Mouse (Mus musculus) heart, adult 2 months (tissue): Measurements from ENCODE around the gene 5730522E02Rik. TPM values are rescaled to one million over a fixed set of nuclear protein-coding genes. Genes with fewer than 3 reads are reported as not detected.

Source experiments
- DNase-seq, 2 experiments: peaks; one replicate each; pipeline ENCODE4 v3.0.0; 2021
- H3K27ac ChIP-seq: fragments of 200-600 bp; 2 replicates; pipeline ENCODE4 v1.8.1; 2022
- H3K27me3 ChIP-seq: fragments of 200-500 bp; 2 replicates; pipeline ENCODE4 v1.6.1; 2012; ENCODE audit warnings: mild to moderate bottlenecking, low read length, inconsistent platforms, mixed read lengths; ENCODE audit not compliant: control insufficient read depth, insufficient read depth
- H3K36me3 ChIP-seq: fragments of 200-500 bp; 2 replicates; pipeline ENCODE4 v1.6.1; 2012; ENCODE audit warnings: low read length, inconsistent platforms; ENCODE audit not compliant: control insufficient read depth, insufficient read depth
- H3K4me1 ChIP-seq: fragments of 200-500 bp; 2 replicates; pipeline ENCODE4 v1.6.1; 2011; ENCODE audit warnings: low read length; ENCODE audit not compliant: control insufficient read depth, insufficient read depth
- H3K4me3 ChIP-seq: fragments of 200-600 bp; 2 replicates; pipeline ENCODE4 v1.8.1; 2022
- H3K79me2 ChIP-seq: fragments of 200-500 bp; replicated peaks from 2 replicates; pipeline ENCODE4 v1.6.1; 2012; ENCODE audit warnings: mild to moderate bottlenecking, inconsistent platforms, low read length, moderate library complexity, mixed read lengths; ENCODE audit not compliant: control insufficient read depth, insufficient read depth
- H3K9ac ChIP-seq: fragments of 200-500 bp; 2 replicates; pipeline ENCODE4 v1.6.1; 2012; ENCODE audit warnings: low read depth, mild to moderate bottlenecking, control low read depth, inconsistent platforms, low read length, mixed read lengths
- CTCF ChIP-seq: fragments of 200-600 bp; IDR thresholded peaks from 2 replicates; pipeline ENCODE4 v1.8.1; 2022; ENCODE audit warnings: antibody characterized with exemption, mild to moderate bottlenecking, moderate library complexity
- EP300 ChIP-seq: fragments of 200-500 bp; IDR thresholded peaks from 2 replicates; pipeline ENCODE4 v1.6.1; 2011; ENCODE audit warnings: low read depth, low read length, control low read depth; ENCODE audit not compliant: insufficient read depth
- POLR2A ChIP-seq: fragments of 200-500 bp; IDR thresholded peaks from 2 replicates; pipeline ENCODE4 v1.6.1; 2011; ENCODE audit warnings: mild to moderate bottlenecking, low read depth, low read length, control low read depth; ENCODE audit not compliant: insufficient read depth
- WGBS: fragments of 180-500 bp; shearing (Covaris S2); methylation state at CpG from one replicate; pipeline ENCODE4 v1.1.7; 2018; 5-methylcytosine and 5-hydroxymethylcytosine counted together
- intact Hi-C: fragments of 180-260 bp; cut with DNase I; formaldehyde crosslinking; loops from one replicate; pipeline ENCODE4 v1.15.1; 2025
- polyA plus RNA-seq: library from polyadenylated mRNA; depleted of rRNA; stranded (reverse); fragments of >200 nt; gene quantifications from 2 replicates; pipeline ENCODE4 v1.2.3, GENCODE M21; 2012
- total RNA-seq, 2 experiments: library from RNA; stranded (reverse); gene quantifications; 2 replicates each; pipeline ENCODE4 v1.2.3; 2021

The 5730522E02Rik gene
- total and polyA plus RNA-seq, 3 experiments, result not detected

DNA sequence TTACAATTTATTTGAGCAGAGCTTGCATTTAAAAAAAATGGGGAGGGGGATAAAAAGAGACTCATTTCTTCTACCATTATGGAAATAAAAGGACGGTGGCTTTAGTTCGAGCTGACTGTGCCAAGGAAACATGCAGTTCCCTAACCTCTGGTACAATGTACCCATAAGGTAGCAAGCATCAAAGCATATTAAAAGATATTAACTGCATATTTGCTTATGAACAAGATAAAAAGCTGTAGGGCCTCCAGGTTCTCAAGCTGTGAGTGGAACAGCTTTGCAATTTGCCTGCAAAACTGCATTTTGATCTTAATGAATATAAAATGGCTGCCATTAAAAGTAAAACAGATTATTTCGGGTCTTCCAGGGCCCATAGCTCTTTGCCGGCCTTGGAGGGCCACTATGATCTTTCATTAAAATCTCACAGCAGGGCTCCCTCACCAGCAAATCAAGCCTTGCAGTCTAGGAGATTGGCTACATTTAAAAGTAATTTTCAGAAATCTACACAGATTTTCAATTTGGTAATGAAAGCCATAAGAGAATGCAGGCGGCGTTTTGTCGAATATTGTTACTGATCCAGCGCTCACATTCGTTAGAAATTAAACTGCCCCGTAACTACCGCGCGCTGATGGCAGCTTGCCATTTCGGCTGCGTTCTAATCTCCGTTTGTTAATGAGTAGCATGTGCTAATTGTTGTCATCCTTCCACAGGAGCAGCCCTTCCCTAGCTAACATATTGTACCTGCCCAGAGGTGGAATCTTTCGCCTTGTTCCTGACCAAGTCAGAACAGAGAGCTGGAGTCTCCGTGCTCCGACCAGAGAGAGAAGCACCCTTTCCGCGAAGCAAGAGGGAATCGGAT is 565.6 kb downstream of the 5730522E02Rik start:
- Histone ChIP-seq H3K79me2 (no peaks in the 10 kb centered on the region), H3K36me3 (no peaks in the 10 kb centered on the region), H3K9ac (no peak overlapping the region), H3K4me1 (no peaks in the 10 kb centered on the region), H3K27me3 (no peaks in the 10 kb centered on the region), H3K4me3 (no peak overlapping the region), H3K27ac (no peak overlapping the region)
- intact Hi-C loops, result no loop called here
- no peak for DNase-seq
- 54% methylated on average over 22 of the region's 22 CpGs for WGBS
- no peak for TF ChIP-seq CTCF

DNA sequence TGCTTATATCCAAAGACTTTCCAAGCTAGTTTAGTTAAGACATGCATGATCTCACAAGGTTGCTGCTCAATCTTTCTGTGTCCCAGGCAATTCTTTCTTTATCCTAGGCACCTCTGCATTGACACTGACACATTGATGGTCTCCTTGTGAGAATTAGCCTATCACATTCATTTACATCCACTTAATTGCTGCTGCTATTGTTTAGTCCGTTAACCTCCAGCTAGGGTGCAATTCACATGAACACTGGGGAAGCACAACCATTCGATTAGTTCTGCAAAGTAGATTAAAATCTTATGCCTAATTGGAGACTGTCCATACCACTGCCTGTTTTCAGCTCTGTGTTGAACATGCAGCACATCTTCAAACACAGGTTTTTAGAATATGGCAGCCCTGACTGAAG is 603.7 kb downstream of the 5730522E02Rik start:
- Histone ChIP-seq H3K4me1 (no peaks in the 10 kb centered on the region), H3K27me3 (no peaks in the 10 kb centered on the region), H3K36me3 (no peaks in the 10 kb centered on the region), H3K4me3 (no peak overlapping the region), H3K9ac (no peak overlapping the region), H3K79me2 (no peaks in the 10 kb centered on the region), H3K27ac (no peak overlapping the region)
- WGBS, result 69% methylated on average over 2 of the region's 2 CpGs
- TF ChIP-seq CTCF (no peak), EP300 (no peak), POLR2A (no peak)
- DNase-seq, result no peak
- intact Hi-C loops, result no loop called here

- Histone ChIP-seq H3K27me3 (no peaks in the 10 kb centered on the region), H3K27ac (no peak overlapping the region), H3K79me2 (no peaks in the 10 kb centered on the region), H3K4me3 (no peak overlapping the region), H3K36me3 (no peaks in the 10 kb centered on the region), H3K9ac (no peak overlapping the region), H3K4me1 (no peaks in the 10 kb centered on the region)
- DNase-seq, result no peak
- no peak for TF ChIP-seq CTCF
- TF ChIP-seq POLR2A, result no peak
- no peak for TF ChIP-seq EP300
- intact Hi-C loops, result no loop called here
- 87% methylated on average over 5 of the region's 5 CpGs for WGBS
Observed at GRCm38 (mm10) chr11:25600030-25600429, 610.5 kb downstream of the 5730522E02Rik start.

DNA sequence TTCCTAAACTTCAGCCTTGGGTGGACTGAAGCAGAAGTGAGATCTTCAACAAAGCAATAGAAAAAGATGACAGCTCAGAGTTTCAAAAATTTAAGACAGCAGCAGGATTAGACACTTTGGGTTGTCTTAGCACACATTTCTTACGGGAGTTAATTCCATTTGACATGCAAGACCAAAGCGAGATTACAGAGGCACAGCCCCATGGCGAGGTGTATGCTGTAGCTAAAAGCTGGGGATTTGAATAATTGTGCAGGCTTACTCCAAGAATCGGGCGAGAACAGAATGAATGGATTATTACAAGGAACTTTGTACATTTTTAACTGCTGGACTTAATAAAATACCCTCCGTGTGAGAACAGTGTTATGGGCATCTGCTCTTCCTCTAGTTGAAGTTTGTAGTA is 615.3 kb downstream of the 5730522E02Rik start:
- TF ChIP-seq POLR2A, result no peak
- no peak for TF ChIP-seq CTCF
- TF ChIP-seq EP300, result no peak
- intact Hi-C loops, result no loop called here
- Histone ChIP-seq H3K79me2 (no peaks in the 10 kb centered on the region), H3K9ac (no peak overlapping the region), H3K27ac (no peak overlapping the region), H3K4me3 (no peak overlapping the region), H3K36me3 (no peaks in the 10 kb centered on the region), H3K4me1 (no peaks in the 10 kb centered on the region), H3K27me3 (no peaks in the 10 kb centered on the region)
- DNase-seq, result no peak
- WGBS, result 68% methylated on average over 6 of the region's 6 CpGs

DNA sequence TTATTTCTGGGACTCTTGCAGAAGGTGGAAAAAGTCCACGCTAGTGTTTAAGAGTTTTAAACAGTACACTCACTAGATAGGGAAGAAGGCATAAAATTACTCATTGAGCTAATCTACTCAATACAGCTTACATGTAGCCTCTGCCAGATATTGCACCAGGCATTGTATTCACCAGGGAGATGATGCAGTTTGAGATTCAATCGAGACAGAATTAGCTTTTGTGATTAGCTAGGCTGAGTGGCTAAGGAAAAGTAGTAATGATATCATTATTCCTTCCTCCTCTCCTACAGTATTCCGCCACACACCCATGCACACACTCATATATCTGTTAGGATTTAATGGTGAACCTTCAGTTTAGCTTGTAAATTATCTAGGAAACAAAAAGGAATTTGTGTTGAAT is 615.8 kb downstream of the 5730522E02Rik start:
- 56% methylated on average over 3 of the region's 3 CpGs for WGBS
- no peak for DNase-seq
- TF ChIP-seq CTCF (no peak), POLR2A (no peak), EP300 (no peak)
- no peak overlapping the region for H3K9ac ChIP-seq
- no peaks in the 10 kb centered on the region for H3K27me3 ChIP-seq
- H3K27ac ChIP-seq, result no peak overlapping the region
- no peak overlapping the region for H3K4me3 ChIP-seq
- no peaks in the 10 kb centered on the region for H3K36me3 ChIP-seq
- intact Hi-C loops, result no loop called here
- H3K79me2 ChIP-seq, result no peaks in the 10 kb centered on the region
- no peaks in the 10 kb centered on the region for H3K4me1 ChIP-seq

DNA sequence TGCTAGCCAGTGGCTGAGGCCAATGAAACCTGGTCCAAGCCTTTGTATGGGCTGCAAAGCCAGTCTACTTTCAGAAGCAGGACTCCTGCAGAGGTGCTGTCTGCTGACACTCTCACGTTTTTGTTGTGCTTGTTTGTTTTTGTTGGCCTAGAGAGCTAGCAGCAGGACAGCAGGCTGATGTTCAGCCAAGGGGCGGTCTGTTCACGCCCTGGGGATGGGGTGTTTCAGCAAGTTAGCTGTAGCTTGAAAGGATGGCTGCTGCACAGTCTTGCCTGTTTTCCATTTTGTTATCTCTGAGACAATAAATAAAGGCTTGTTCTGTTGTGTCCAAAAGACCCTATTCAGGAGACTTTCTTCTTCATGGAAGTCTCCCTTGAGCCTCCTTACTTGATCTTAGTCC is 618.3 kb downstream of the 5730522E02Rik start:
- no peaks in the 10 kb centered on the region for H3K79me2 ChIP-seq
- DNase-seq, result no peak
- no peak for TF ChIP-seq POLR2A
- no peak for TF ChIP-seq CTCF
- TF ChIP-seq EP300, result no peak
- no peaks in the 10 kb centered on the region for H3K27me3 ChIP-seq
- no peak overlapping the region for H3K4me3 ChIP-seq
- WGBS, result 25% methylated on average over 3 of the region's 3 CpGs
- no peak overlapping the region for H3K9ac ChIP-seq
- H3K4me1 ChIP-seq, result no peaks in the 10 kb centered on the region
- no peak overlapping the region for H3K27ac ChIP-seq
- no peaks in the 10 kb centered on the region for H3K36me3 ChIP-seq
- intact Hi-C loops, result no loop called here
